Mouse (Mus musculus) kidney, embryonic 14.5 days (tissue): ENCODE results near the gene Map2k2. TPM values are rescaled to one million over a fixed set of nuclear protein-coding genes. Genes with fewer than 3 reads are reported as not detected.
"Not testable (repeated sequence)": the region's sequence is repeated elsewhere in the genome, so short reads cannot be mapped to it uniquely, and the experiment has no call there.

Source experiments
- ATAC-seq: fragments of 200-750 bp; cut with Nextera tagmentation; 2 replicates; pipeline ENCODE4 v1.8.0; 2017; ENCODE audit warnings: moderate number of reproducible peaks, mild to moderate bottlenecking, moderate TSS enrichment, moderate library complexity; ENCODE audit not compliant: low FRiP score, low TSS enrichment
- H3K27ac ChIP-seq: fragments of 300-500 bp; sonication (generic); 2 replicates; pipeline ENCODE4 v1.5.1; 2014; ENCODE audit warnings: low read depth, mild to moderate bottlenecking, low read length, moderate library complexity, mixed read lengths
- H3K27me3 ChIP-seq: fragments of 300-500 bp; sonication (generic); 2 replicates; pipeline ENCODE4 v1.6.1; 2014; ENCODE audit warnings: mild to moderate bottlenecking, low read length; ENCODE audit not compliant: control insufficient read depth, insufficient read depth
- H3K36me3 ChIP-seq: fragments of 300-500 bp; sonication (generic); 2 replicates; pipeline ENCODE4 v1.6.1; 2014; ENCODE audit warnings: low read length, mixed read lengths; ENCODE audit not compliant: control insufficient read depth, insufficient read depth
- H3K4me1 ChIP-seq: fragments of 300-500 bp; sonication (generic); 2 replicates; pipeline ENCODE4 v1.6.1; 2014; ENCODE audit warnings: low read length, mixed read lengths; ENCODE audit not compliant: control insufficient read depth, insufficient read depth
- H3K4me2 ChIP-seq: fragments of 300-500 bp; sonication (generic); replicated peaks from 2 replicates; pipeline ENCODE4 v1.6.1; 2014; ENCODE audit warnings: low read depth, mild to moderate bottlenecking, low read length
- H3K4me3 ChIP-seq: fragments of 300-500 bp; sonication (generic); 2 replicates; pipeline ENCODE4 v1.5.1; 2014; ENCODE audit warnings: mild to moderate bottlenecking, low read length
- H3K9ac ChIP-seq: fragments of 300-500 bp; sonication (generic); 2 replicates; pipeline ENCODE4 v1.6.1; 2014; ENCODE audit warnings: low read depth, mild to moderate bottlenecking, low read length, moderate library complexity
- H3K9me3 ChIP-seq: fragments of 300-500 bp; sonication (generic); 2 replicates; pipeline ENCODE4 v1.6.1; 2016; ENCODE audit warnings: low read length; ENCODE audit not compliant: control insufficient read depth
- WGBS: fragments of 180-500 bp; shearing (Covaris S2); extraction: QIAGEN DNeasy Blood & Tissue Kit; methylation state at CpG from one replicate; pipeline ENCODE4 v1.1.7; 2014; 5-methylcytosine and 5-hydroxymethylcytosine counted together
- polyA plus RNA-seq: library from polyadenylated mRNA; unstranded; fragments of >200 nt; fragmentation: Nextera tagmentation; extraction: Ambion mirVana; gene quantifications from 2 replicates; pipeline ENCODE4 v1.2.1, GENCODE M21; 2014

The Map2k2 gene
- polyA plus RNA-seq, 1 experiment from 2014 or later = 208 TPM

DNA sequence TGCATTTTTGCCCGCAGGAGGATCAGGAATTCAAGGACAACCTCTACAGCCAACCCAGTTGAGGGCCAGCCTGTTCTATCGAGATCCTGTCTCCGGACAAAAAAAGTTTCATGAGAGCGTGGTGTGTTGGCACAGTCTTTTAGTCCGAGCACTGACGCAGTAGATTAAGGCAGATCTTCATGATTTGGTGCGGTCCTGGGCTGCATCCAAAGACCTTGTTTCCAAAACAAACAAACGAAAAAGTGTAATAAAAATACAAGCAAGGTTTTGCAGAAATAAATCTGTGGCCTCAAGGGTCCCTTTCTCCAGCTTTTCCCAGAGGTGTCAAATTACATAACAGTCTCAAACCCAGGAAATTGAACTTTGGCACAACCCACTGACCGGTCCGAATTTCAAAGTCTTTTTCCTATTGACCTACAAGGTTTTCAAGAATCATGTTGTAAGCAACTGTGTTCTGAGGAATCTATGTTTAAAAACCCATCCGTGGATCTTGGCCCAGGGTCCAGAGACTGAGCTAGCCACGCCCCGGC is 70.3 kb downstream of the Map2k2 start:
- Histone ChIP-seq H3K9ac (0 out of 2 replicates have a peak overlapping the region, but pooled peaks have one; percentile 14), H3K9me3 (no peaks in the 10 kb centered on the region), H3K36me3 (peaks cover 39% of the 10 kb centered on the region), H3K4me1 (peaks cover 38% of the 10 kb centered on the region), H3K4me2 (peak overlapping the region; percentile 83), H3K4me3 (peak overlapping the region; percentile 100), H3K27ac (peak overlapping the region; percentile 92), H3K27me3 (no peaks in the 10 kb centered on the region)
- peak; percentile 12; the same call in 1 of the 2 replicates for ATAC-seq
- 4% methylated on average over 13 of the region's 13 CpGs for WGBS

DNA sequence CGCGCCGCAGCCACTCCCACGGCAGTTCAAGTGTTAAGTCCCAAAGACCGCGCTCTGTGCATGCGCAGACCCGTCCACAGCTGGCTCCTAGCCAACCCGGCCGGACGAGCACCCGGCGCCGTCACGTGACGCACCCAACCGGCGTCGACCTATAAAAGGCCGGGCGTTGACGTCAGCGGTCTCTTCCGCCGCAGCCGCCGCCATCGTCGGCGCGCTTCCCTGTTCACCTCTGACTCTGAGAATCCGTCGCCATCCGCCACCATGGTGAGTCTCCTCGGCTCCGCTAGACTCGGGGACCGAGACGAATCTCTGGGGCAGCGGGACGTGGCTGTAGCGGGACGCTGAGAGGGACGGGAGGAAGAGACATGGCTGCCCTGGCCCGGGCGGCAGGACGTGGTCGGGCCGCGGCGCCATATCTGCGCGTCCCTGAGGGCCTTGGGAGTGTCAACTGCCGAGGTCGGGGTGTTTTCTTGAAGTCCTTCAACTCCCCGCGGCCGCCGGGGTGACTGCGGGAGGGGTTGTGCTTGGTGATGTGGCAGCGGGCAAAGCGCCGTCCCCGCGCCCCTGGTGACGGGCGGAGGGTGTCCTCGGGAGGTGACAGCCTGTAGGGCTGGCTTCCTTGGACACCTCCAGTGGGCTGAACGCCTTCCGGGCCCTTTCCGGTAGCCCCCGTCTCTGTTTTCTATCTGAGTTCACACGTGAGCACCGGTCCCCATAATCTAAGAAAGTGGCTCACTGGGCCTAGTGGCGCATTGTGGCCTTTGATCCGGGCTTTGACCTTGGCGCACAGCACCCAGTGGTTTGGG is 71.0 kb downstream of the Map2k2 start, which contains the start of gene Eef2:
Gene Eef2 (plus strand): TSS at position 166 of the 806 bp plus-strand sequence.
- Histone ChIP-seq H3K27me3 (no peaks in the 10 kb centered on the region), H3K4me2 (peak within 1 kb of the TSS; percentile 83), H3K27ac (peak within 1 kb of the TSS; percentile 92), H3K4me3 (peak within 1 kb of the TSS; percentile 100), H3K9ac (peak within 1 kb of the TSS; percentile 99), H3K4me1 (peaks cover 38% of the 10 kb centered on the region), H3K36me3 (peaks cover 45% of the 10 kb centered on the region), H3K9me3 (no peaks in the 10 kb centered on the region)
- under 1% methylated on average over 77 of the region's 77 CpGs for WGBS
- peak; percentile 82 for ATAC-seq

DNA sequence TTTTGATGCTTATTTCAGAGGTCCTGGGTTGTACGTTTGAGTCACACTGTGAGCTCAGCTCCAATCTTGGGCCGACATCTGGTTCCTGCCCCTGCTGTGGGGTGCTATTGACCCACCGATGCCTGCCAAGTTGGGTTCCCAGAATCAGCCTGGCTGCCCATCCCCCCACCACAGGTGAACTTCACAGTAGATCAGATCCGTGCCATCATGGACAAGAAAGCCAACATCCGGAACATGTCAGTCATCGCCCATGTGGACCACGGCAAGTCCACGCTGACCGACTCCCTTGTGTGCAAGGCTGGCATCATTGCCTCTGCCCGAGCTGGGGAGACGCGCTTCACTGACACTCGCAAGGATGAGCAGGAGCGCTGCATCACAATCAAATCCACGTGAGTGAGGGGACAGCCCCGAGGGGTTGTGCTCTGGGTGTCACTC is 71.8 kb downstream of the Map2k2 start:
- peaks cover 53% of the 10 kb centered on the region for H3K36me3 ChIP-seq
- ATAC-seq = no peak

DNA sequence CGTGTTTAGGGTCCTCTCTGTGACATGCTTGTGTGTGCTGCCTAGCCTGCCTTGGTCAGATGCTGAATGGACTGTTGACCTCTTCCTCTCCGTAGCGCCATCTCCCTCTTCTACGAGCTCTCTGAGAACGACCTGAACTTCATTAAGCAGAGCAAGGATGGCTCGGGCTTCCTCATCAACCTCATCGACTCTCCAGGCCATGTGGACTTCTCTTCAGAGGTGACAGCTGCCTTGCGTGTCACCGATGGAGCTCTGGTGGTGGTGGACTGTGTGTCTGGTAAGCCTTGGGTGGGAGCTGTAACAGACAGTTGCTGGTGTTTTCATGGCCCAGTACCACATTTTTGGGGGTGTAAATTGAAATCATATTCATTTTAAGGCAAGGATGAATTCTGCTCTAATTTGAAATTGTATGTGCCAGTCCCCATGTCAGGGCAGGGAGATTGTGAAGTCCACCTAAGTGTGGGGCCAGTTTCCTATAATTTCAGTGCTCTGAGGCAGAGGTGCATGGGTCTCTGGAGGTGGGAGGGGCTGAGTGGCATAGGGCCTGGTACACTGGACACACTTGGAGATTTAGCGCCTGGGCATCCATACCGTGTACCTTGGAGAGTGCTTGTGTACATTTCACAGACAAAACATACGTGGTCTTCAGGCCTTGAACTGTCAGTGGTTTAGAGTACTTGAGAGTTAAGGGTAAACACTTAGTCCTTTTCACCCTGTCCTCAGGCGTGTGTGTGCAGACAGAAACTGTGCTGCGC is 72.4 kb downstream of the Map2k2 start:
- peak overlapping the region; percentile 100 for H3K4me3 ChIP-seq
- peaks cover 38% of the 10 kb centered on the region for H3K4me1 ChIP-seq
- no peaks in the 10 kb centered on the region for H3K27me3 ChIP-seq
- no peaks in the 10 kb centered on the region for H3K9me3 ChIP-seq
- peak overlapping the region; percentile 83 for H3K4me2 ChIP-seq
- no peak for ATAC-seq
- H3K36me3 ChIP-seq = peaks cover 53% of the 10 kb centered on the region
- 0 out of 2 replicates have a peak overlapping the region, but pooled peaks have one; percentile 92 for H3K27ac ChIP-seq
- WGBS = 61% methylated on average over 14 of the region's 14 CpGs
- H3K9ac ChIP-seq = peak overlapping the region; percentile 99

More for the DNA sequence above, 71.8 kb downstream of the Map2k2 start:
- WGBS = 11% methylated on average over 16 of the region's 16 CpGs
- peak overlapping the region; percentile 99 for H3K9ac ChIP-seq
- no peaks in the 10 kb centered on the region for H3K27me3 ChIP-seq
- peak overlapping the region; percentile 83 for H3K4me2 ChIP-seq
- H3K27ac ChIP-seq = peak overlapping the region; percentile 92; the same call in 1 of the 2 replicates
- peaks cover 38% of the 10 kb centered on the region for H3K4me1 ChIP-seq
- H3K9me3 ChIP-seq = no peaks in the 10 kb centered on the region
- H3K4me3 ChIP-seq = peak overlapping the region; percentile 100

DNA sequence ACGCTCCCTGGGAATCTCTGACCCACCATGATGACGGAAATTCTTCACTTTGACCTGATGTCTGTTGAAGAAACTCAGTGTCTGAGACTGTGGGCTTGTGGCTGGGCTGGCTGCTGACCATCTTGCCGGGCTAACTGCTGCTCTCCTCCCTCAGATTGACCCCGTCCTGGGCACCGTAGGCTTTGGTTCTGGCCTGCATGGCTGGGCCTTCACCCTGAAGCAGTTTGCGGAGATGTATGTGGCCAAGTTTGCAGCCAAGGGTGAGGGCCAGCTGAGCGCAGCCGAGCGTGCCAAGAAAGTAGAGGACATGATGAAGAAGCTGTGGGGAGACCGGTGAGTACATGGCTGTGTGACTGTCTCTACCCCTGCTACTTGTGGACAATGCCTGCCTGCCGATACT is 73.2 kb downstream of the Map2k2 start:
- peaks cover 53% of the 10 kb centered on the region for H3K36me3 ChIP-seq
- H3K27ac ChIP-seq = peak overlapping the region; percentile 62; the same call in 1 of the 2 replicates
- peak overlapping the region; percentile 18; the same call in 1 of the 2 replicates for H3K9ac ChIP-seq
- H3K4me3 ChIP-seq = no peak overlapping the region
- H3K4me2 ChIP-seq = no peak overlapping the region
- no peaks in the 10 kb centered on the region for H3K9me3 ChIP-seq
- peaks cover 37% of the 10 kb centered on the region for H3K4me1 ChIP-seq
- 97% methylated on average over 11 of the region's 11 CpGs for WGBS
- H3K27me3 ChIP-seq = no peaks in the 10 kb centered on the region
- ATAC-seq = no peak

DNA sequence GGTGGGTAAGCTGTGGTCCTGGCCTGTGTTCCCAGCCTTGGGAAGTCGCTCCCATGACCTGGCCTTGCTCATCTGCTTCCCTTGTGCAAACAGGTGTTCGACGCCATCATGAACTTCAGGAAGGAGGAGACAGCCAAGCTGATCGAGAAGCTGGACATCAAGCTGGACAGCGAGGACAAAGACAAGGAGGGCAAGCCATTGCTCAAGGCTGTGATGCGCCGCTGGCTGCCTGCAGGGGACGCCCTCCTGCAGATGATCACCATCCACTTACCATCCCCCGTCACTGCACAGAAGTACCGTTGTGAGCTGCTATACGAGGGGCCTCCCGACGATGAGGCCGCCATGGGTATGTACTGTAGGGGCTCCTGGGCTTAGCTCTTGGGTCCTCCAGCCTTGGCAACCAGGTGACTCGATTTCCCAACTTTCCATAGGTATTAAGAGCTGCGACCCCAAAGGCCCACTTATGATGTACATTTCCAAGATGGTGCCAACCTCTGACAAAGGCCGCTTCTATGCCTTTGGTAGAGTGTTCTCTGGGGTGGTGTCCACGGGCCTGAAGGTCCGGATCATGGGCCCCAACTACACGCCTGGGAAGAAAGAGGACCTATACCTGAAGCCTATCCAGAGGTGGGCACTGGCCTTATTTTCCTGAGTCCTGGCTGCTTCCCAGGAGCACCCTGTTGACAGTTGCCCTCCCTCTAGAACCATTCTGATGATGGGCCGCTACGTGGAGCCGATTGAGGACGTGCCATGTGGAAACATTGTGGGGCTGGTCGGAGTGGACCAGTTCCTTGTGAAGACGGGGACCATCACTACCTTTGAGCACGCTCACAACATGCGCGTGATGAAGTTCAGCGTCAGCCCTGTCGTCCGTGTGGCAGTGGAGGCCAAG is 74.0 kb downstream of the Map2k2 start:
- Histone ChIP-seq H3K27me3 (no peaks in the 10 kb centered on the region), H3K4me1 (peaks cover 31% of the 10 kb centered on the region; the same call in 1 of the 2 replicates), H3K36me3 (peaks cover 55% of the 10 kb centered on the region), H3K9me3 (no peaks in the 10 kb centered on the region), H3K4me2 (no peak overlapping the region), H3K4me3 (no peak overlapping the region), H3K27ac (peak overlapping the region; percentile 8; the same call in 1 of the 2 replicates), H3K9ac (0 out of 2 replicates have a peak overlapping the region, but pooled peaks have one; percentile 18)
- 92% methylated on average over 32 of the region's 32 CpGs for WGBS
- no peak for ATAC-seq

DNA sequence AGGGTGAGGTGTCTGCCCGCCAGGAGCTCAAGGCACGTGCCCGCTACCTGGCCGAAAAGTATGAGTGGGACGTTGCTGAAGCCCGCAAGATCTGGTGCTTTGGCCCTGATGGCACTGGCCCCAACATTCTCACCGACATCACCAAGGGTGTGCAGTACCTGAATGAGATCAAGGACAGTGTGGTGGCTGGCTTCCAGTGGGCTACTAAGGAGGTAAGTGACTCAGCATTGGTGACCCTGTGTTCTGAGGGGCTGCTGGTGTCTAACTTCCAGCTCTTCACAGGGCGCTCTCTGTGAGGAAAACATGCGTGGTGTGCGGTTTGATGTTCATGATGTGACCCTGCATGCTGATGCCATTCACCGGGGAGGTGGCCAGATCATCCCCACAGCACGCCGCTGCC is 75.2 kb downstream of the Map2k2 start:
- no peak overlapping the region for H3K4me3 ChIP-seq
- H3K27me3 ChIP-seq = no peaks in the 10 kb centered on the region
- H3K27ac ChIP-seq = no peak overlapping the region
- H3K4me2 ChIP-seq = no peak overlapping the region
- H3K9me3 ChIP-seq = no peaks in the 10 kb centered on the region
- no peak for ATAC-seq
- H3K36me3 ChIP-seq = peaks cover 66% of the 10 kb centered on the region
- H3K9ac ChIP-seq = no peak overlapping the region
- WGBS = 93% methylated on average over 13 of the region's 13 CpGs
- peaks cover 25% of the 10 kb centered on the region; the same call in 1 of the 2 replicates for H3K4me1 ChIP-seq

DNA sequence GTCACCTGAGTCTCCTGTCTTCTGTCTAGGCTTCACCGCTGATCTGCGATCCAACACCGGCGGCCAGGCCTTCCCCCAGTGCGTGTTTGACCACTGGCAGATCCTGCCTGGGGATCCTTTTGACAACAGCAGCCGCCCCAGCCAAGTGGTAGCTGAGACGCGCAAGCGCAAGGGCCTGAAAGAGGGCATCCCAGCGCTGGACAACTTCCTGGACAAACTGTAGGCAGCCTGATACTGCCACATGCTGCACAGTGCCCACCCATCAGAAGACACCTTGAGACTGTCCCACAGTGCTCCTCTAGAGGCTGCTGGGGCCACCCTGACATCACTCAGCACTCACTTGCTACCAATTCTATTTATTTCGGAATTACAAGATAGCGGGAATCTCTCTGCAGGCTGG is 76.1 kb downstream of the Map2k2 start:
- Histone ChIP-seq H3K4me1 (peaks cover 25% of the 10 kb centered on the region; the same call in 1 of the 2 replicates), H3K36me3 (peaks cover 68% of the 10 kb centered on the region)
- not testable (repeated sequence) for H3K27me3 ChIP-seq, H3K9ac ChIP-seq, ATAC-seq, H3K27ac ChIP-seq, H3K9me3 ChIP-seq, H3K4me3 ChIP-seq, H3K4me2 ChIP-seq
- 83% methylated on average over 12 of the region's 12 CpGs for WGBS
